Mouse (Mus musculus): Measurements from ENCODE around the gene Arid1b. TPM values are rescaled to one million over a fixed set of nuclear protein-coding genes. Genes with fewer than 3 reads are reported as not detected.

The Arid1b gene
- polyA plus RNA-seq, 1 experiment, result 9.0 TPM

GRCm38 (mm10) chr17:5311062-5311461 is 316.9 kb downstream of the Arid1b start:
- DNase-seq (ENCODE audit: low read depth, low spot score), result no peak
- WGBS, result 81% methylated on average over 7 of the region's 7 CpGs

DNA sequence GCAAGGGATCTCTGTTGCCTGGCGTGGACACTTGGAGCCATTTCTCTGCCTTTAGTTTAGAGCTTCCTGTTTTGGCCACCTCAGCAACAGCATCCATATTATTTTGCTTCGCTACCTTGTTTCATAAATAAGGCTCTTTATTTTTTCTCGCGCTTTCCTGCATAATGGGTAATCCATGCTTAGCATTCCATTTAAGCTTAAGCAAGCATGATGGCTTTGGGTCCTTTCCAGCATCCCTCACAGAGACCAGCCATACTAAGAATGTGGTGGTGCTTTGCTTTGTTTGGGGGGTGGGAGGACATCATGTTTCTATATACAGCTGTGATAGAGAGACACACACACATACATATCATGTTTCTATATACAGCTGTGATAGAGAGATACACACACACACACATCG is 318.2 kb downstream of the Arid1b start:
- DNase-seq (ENCODE audit: low read depth, low spot score), result no peak
- WGBS, result 89% methylated on average over 5 of the region's 5 CpGs

DNA sequence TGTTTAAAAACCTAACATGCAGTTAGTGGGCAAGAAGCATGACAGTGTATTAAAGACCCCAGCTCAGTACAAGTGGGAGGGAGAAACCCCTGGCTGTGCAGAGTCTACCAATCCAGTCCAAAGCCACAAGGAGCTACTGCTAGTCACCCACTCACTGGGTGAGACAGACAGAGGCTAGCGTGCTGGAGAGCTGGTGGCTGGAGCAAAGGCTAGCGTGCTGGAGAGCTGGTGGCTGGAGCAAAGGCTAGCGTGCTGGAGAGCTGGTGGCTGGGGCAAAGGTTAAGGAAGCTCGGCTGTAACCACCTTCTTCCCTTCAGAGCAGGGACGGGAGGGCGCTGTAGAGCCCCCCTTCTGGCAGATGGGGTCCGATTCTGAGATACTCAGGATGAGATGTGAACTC is 320.6 kb downstream of the Arid1b start:
- no peak for DNase-seq (ENCODE audit: low read depth, low spot score)
- 75% methylated on average over 7 of the region's 7 CpGs for WGBS

DNA sequence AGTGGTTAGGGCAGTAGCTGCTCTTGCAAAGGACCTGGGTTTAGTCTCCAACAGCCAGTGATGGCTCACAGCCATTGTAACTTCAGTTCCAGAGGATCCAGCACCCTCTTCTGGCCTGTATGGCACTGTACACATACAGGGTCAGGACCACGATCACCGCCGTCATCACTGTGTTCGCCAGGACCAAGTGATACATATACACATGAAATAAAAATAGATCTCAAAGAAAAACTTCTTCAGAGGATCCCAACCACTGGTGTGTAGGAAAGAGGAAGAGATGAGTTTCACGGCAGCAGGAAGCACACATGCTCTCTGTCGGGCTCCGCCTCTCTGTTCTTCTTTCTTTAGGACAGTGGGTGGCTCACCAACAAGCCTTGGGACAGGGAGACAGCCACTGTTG is 322.4 kb downstream of the Arid1b start:
- DNase-seq (ENCODE audit: low read depth, low spot score), result no peak
- 76% methylated on average over 7 of the region's 7 CpGs for WGBS

GRCm38 (mm10) chr17:5321589-5322225 is 327.6 kb downstream of the Arid1b start:
- DNase-seq (ENCODE audit: low read depth, low spot score), result no peak
- WGBS, result 53% methylated on average over 8 of the region's 8 CpGs

DNA sequence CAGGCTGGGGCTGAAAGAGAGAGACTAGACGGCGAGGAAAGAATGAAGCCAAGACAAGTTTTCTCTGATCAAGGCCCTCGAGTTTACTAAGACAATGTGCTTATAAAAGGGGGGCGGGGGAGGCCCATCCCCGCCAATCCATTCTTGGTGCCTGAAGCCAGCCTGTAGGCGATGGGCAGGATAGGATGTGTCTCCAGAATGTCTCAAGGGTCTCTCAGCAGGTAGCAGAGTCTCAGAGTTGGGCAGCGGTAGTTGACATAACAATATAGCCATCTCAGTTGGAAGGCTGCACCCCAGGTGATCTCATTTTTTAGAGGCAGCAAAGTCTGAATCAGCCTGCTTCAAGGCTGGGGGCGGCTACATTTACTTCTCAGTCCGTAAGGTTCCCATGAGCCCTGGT is 328.5 kb downstream of the Arid1b start:
- 86% methylated on average over 9 of the region's 9 CpGs for WGBS
- DNase-seq (ENCODE audit: low read depth, low spot score), result no peak

DNA sequence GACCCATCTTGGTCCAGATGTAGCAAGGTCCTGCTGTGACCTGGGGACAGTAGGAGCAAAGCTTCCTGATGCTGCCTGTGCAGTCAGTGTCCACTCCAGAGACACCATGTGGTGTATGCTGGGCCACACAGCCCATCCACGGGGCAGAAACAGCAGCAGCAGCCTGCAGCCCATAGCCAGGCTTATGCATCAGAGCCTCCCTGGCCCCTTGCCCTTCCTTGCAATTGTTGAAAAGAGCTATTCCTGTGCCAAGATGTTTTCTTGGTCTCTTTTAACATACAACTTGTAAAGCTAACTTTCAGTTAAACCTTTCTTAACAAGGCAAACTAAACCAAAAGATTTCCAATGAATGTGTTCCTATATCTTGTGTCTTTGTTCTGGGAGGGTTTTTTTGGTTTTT is 329.6 kb downstream of the Arid1b start:
- no peak for DNase-seq (ENCODE audit: low read depth, low spot score)
- WGBS, result 29% methylated on average over 1 of the region's 1 CpGs

DNA sequence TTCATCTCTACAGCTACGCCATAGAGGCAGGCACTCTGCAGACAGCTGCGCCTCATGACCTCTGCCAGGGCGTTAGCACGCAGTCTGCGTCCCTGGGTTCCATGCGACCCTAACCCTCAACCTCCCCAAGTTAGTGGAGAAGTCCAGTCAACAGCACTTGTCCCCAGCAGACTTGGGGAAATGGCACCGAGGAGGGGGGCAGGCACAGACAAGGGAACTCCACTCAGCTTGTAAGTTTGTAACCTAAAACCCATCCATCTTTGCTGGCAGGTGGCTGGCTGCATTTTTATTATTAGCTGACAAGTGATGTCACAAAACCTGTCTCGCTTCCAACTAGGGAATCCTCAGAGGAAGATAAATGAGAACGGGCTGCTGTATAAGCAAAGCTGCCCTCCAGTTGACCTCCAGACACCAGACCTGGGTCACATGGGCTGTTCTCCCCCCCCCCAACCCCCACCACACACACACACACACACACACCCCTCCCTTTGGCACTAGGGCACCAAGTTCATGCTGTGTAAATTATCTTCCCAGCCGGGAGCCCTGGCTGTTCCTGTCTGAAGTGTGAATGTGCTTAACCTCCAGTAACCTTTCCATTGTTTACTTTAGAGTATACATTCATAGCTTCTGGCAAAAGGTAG is 330.2 kb downstream of the Arid1b start:
- WGBS, result 21% methylated on average over 10 of the region's 10 CpGs
- DNase-seq (ENCODE audit: low read depth, low spot score), result peak; percentile 13

DNA sequence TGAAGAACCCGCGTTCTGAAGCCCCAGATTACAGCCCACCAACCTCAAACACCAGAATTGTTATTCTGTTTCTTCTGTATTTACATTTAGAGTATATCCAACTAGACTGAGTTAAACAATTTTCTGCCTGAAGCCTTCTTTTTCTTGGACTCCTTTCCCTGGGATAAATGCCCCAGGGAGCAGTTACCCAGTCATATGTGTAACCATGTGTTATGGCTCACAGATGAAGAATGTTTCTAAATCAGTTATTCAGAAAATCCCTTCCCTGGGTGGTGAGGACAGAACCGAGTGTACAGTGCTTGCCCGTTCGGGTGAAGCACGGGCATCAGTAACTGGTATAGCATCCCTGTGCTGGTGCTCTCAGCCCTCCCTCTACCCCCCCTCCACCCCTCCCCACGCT is 332.6 kb downstream of the Arid1b start:
- WGBS, result 80% methylated on average over 7 of the region's 7 CpGs
- DNase-seq (ENCODE audit: low read depth, low spot score), result no peak

- DNase-seq (ENCODE audit: low read depth, low spot score), result no peak
- 88% methylated on average over 12 of the region's 12 CpGs for WGBS
Observed at GRCm38 (mm10) chr17:5327480-5328180, 333.5 kb downstream of the Arid1b start.

GRCm38 (mm10) chr17:5329478-5329877 is 335.3 kb downstream of the Arid1b start:
- WGBS, result 93% methylated on average over 4 of the region's 4 CpGs

GRCm38 (mm10) chr17:5330063-5330462 is 335.9 kb downstream of the Arid1b start:
- 91% methylated on average over 6 of the region's 6 CpGs for WGBS
- DNase-seq (ENCODE audit: low read depth, low spot score), result no peak

More at GRCm38 (mm10) chr17:5329478-5329877, 335.3 kb downstream of the Arid1b start:
- DNase-seq (ENCODE audit: low read depth, low spot score), result no peak

DNA sequence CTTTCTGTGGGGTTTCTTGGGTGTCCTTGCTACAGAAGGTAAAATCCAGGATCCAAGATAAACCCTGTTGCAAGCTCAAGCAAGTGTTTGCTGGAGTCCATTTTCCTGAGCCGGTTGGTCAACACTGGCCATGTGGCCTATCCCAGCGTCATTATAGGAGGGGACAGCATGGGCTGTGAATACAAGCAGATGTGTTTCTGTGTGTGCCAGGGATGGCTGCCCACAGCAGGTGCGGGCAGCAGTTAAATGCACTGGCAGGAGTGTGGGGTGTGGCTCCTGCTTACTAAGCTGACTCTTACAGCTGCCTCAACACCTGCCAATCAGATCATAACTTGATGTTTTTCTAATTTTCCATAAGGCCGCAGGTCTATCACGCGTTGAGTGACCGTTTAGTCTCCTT is 336.5 kb downstream of the Arid1b start:
- 40% methylated on average over 7 of the region's 7 CpGs for WGBS
- DNase-seq (ENCODE audit: low read depth, low spot score), result peak; percentile 28

DNA sequence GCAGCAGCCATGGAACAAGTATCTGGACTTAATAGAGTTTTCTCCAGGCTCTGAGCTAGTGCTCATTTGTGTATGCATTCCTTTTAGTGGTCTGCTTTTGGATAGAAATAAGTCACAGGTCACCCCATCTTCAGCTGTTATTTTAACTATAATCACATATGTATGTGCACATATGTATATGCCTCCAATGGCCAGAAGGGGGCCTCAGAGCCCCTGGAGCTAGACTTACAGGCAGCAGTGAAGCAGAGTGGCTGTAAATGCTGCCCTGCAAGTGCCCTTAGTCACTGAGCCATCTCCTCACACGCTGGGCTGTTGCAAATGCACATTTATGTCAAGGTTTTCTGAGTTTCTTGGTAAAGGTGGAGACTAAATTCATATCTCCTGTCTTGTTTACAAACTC is 337.3 kb downstream of the Arid1b start:
- DNase-seq (ENCODE audit: low read depth, low spot score), result no peak
- 85% methylated on average over 1 of the region's 1 CpGs for whole genome bisulfite sequencing

GRCm38 (mm10) chr17:5334567-5334966 is 340.4 kb downstream of the Arid1b start:
- 77% methylated on average over 7 of the region's 7 CpGs for WGBS
- DNase-seq (ENCODE audit: low read depth, low spot score), result no peak

GRCm38 (mm10) chr17:5344426-5344825 is 350.3 kb downstream of the Arid1b start:
- 89% methylated on average over 1 of the region's 1 CpGs for WGBS
- no peak for DNase-seq (ENCODE audit: low read depth, low spot score)

DNA sequence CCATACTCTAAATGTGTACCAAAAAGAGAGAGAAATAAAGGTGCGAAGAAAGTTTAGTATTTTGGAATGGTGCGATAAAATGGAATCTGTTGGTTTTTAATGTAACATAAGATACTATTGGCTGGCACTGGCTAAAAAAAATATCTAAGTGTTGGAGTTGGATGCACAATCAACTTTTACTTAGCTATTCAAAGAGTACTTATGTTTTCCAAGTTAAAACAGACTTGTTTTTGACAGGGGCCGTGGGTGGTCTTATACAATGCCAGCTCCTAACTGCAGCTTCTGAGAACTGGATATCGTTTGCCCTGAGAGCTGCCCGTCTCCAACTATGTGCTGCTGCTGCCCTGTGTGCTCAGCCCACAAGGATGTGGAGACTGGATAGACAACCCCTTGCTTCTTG is 351.7 kb downstream of the Arid1b start:
- no peak for DNase-seq (ENCODE audit: low read depth, low spot score)
- 91% methylated on average over 5 of the region's 5 CpGs for WGBS

- DNase-seq (ENCODE audit: low read depth, low spot score), result no peak
- WGBS, result 40% methylated on average over 5 of the region's 5 CpGs
Observed at GRCm38 (mm10) chr17:5352901-5353300, 358.8 kb downstream of the Arid1b start.

DNA sequence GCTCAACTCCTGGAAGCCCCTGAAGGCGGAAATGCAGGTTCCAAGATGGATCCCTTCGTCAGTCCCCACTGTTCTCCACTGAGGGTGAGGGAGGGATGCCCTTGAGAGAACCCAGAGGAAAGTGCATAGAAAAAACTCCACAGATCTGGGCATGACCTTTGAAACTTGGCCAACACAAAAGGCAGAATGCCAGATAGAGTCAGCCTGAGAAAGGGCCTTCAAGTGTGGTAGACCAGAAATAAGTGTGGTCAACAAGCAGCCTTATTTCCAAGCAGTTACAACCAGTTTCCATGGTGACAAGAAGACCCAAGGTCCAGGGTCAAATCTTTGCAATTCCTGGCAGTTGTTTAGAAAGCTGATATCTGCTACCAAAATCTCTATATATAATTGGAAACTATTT is 366.6 kb downstream of the Arid1b start:
- DNase-seq (ENCODE audit: low read depth, low spot score), result no peak
- 79% methylated on average over 2 of the region's 2 CpGs for WGBS

- 30% methylated on average over 8 of the region's 8 CpGs for WGBS
Observed at GRCm38 (mm10) chr17:5365992-5366398, 371.9 kb downstream of the Arid1b start.

DNA sequence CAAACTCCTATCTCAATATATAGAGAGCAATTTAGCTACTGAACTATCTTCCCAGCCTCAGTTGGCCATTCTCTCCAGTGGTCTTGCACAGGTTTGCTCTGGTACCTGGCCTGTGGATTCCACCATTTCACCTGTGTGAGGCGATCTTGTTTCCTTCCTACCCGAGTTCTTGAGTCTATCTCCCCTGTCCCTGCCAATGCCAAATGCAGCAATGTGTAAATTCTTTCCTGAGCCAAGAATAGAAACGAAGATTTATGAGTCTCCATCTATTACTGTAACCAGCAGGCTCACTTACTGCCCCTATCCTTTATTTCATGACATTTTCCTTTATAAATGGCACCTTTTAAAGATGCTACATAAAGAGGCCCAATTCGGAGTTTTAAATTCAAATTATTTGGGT is 376.9 kb downstream of the Arid1b start:
- DNase-seq (ENCODE audit: low read depth, low spot score), result no peak
- 59% methylated on average over 4 of the region's 4 CpGs for WGBS

More at GRCm38 (mm10) chr17:5365992-5366398, 371.9 kb downstream of the Arid1b start:
- no peak for DNase-seq (ENCODE audit: low read depth, low spot score)
